Mouse (Mus musculus) megakaryocyte, embryonic 14.5 days (primary cell): ENCODE measurements around the gene Ccdc141.

Source experiments
- FLI1 ChIP-seq: IDR thresholded peaks from 2 replicates; pipeline ENCODE4 v1.6.1; 2012; ENCODE audit warnings: low read length, inconsistent platforms, mixed read lengths
- GATA1 ChIP-seq: IDR thresholded peaks from 3 replicates; pipeline ENCODE4 v1.6.1; 2012; ENCODE audit warnings: mixed read lengths, low read length, inconsistent platforms, borderline replicate concordance

DNA sequence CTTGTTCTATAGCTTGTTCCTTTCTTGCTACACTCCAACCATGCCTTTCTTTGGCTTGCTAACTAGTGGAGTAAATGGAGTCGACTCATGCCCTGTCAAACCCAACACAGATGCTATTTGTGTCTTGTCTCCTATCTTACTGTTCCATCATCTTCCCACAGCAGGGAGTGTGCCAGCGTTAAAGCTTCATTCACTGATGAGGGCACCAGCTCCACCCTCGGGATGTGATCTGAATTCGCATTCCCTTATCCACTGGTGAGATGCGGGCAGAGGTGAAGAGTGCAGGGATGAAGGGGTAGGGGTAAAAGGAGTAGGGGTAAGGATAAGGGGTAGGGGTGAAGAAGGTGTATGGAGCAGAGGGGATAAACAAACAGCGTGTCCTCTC is 12.6 kb upstream of the Ccdc141 start:
- no peak for TF ChIP-seq FLI1
- TF ChIP-seq GATA1, result no peak
